In genomic region chr17:28407418-28408250, GRCm38 (mm10) we compare ENCODE assay signal across 8 mouse cellular contexts. TPM values are rescaled to one million over a fixed set of nuclear protein-coding genes. Genes with fewer than 3 reads are reported as not detected.
A peak's percentile ranks its signal among the peaks of the same experiment; 100 is the strongest.
DNase-seq lines count a peak whose midpoint lies in the region; ATAC-seq and TF ChIP-seq lines count a peak whose summit lies in the region.

No protein-coding gene starts in this region.

- H3K4me3 ChIP-seq in kidney, adult 2 months (ENCODE audit: insufficient read depth, low read depth, low read length) = no peak overlapping the region
- H3K4me3 ChIP-seq in limb, embryonic 10.5 days = no peak overlapping the region
- H3K4me3 ChIP-seq in midbrain, embryonic 12.5 days = no peak overlapping the region

- H3K27ac ChIP-seq in kidney, adult 2 months (ENCODE audit: insufficient read depth, low read depth, low read length) = no peak overlapping the region
- no peak overlapping the region for H3K27ac ChIP-seq in limb, embryonic 10.5 days
- 0 out of 2 replicates have a peak overlapping the region, but pooled peaks have one; percentile 20 for H3K27ac ChIP-seq in midbrain, embryonic 12.5 days (replicated peaks)

- no peaks in the 10 kb centered on the region; the same call in 1 of the 2 replicates for H3K36me3 ChIP-seq in kidney, adult 2 months (ENCODE audit: control insufficient read depth, insufficient read depth, low read length)
- H3K36me3 ChIP-seq in limb, embryonic 10.5 days = peaks cover 66% of the 10 kb centered on the region
- H3K36me3 ChIP-seq in midbrain, embryonic 12.5 days = peaks cover 26% of the 10 kb centered on the region

- ATAC-seq in granulocyte monocyte progenitor cell, adult 5-6 weeks (replicated peaks; ENCODE audit: poor library complexity, severe bottlenecking) = peak; percentile 95
- ATAC-seq in midbrain, embryonic 12.5 days (ENCODE audit: low FRiP score, low read depth) = 0 out of 2 replicates have a peak, but pooled peaks have one; percentile 23

- no peak overlapping the region for H3K4me2 ChIP-seq in midbrain, embryonic 12.5 days (replicated peaks)

- TF ChIP-seq CTCF in kidney, adult 2 months (conservative IDR thresholded peaks at IDR 0.05; ENCODE audit: insufficient read depth, insufficient read length, low read depth, low read length) = peak; percentile 97; the same call in 1 of the 2 replicates

- 30% methylated on average over 15 of the region's 15 CpGs for WGBS in kidney, adult 2 months
- 51% methylated on average over 15 of the region's 15 CpGs for WGBS in limb, embryonic 10.5 days
- 47% methylated on average over 15 of the region's 15 CpGs for WGBS in midbrain, embryonic 12.5 days

- no peaks in the 10 kb centered on the region for H3K9me3 ChIP-seq in limb, embryonic 10.5 days (replicated peaks)
- 0 out of 2 replicates have a peak, but pooled peaks cover 3% of the 10 kb centered on the region for H3K9me3 ChIP-seq in midbrain, embryonic 12.5 days

- no peaks in the 10 kb centered on the region for H3K27me3 ChIP-seq in kidney, adult 2 months (replicated peaks; ENCODE audit: control insufficient read depth, insufficient read depth, low read length)
- no peaks in the 10 kb centered on the region for H3K27me3 ChIP-seq in limb, embryonic 10.5 days (ENCODE audit: low read depth, poor library complexity, severe bottlenecking)
- H3K27me3 ChIP-seq in midbrain, embryonic 12.5 days = no peaks in the 10 kb centered on the region

- peak; percentile 82 for DNase-seq in adrenal gland, adult 2 months
- DNase-seq in embryo, embryonic 11 days = peak; percentile 83
- peak; percentile 86 for DNase-seq in kidney, adult 2 months
- DNase-seq in limb, embryonic 10.5 days (ENCODE audit: low spot score) = peak; percentile 74
- peak; percentile 76 for DNase-seq in skeletal muscle tissue, adult 2 months (ENCODE audit: low read depth, low spot score)
- peak; percentile 57 for DNase-seq in yolk sac, embryonic 10.5 days (ENCODE audit: low spot score)

- H3K4me1 ChIP-seq in kidney, adult 2 months (ENCODE audit: control insufficient read depth, insufficient read depth, low read length) = peaks cover 4% of the 10 kb centered on the region; the same call in 1 of the 2 replicates
- H3K4me1 ChIP-seq in limb, embryonic 10.5 days = peaks cover 6% of the 10 kb centered on the region
- no peaks in the 10 kb centered on the region for H3K4me1 ChIP-seq in midbrain, embryonic 12.5 days

- no peak overlapping the region for H3K9ac ChIP-seq in midbrain, embryonic 12.5 days (replicated peaks)

- TF ChIP-seq POLR2A in kidney, adult 2 months (IDR thresholded peaks at IDR 0.05; ENCODE audit: low read depth, low read length) = no peak

RNA-seq across cellular contexts. Expression of gene Tulp1, which starts 42.6 kb away (rescaled TPM):
- not detected for total RNA-seq in adrenal gland, adult 2 months (2021)
- 0.49 and 0.91 TPM in 2 replicates for polyA plus RNA-seq in adrenal gland, adult 2 months (2012; rRNA removed)
- not detected in 2 replicates for total RNA-seq in granulocyte monocyte progenitor cell, adult 5-6 weeks (2014; fragmentation: Nextera tagmentation)
- 0.69 TPM in 1 of 2 replicates, not detected in the other for total RNA-seq in granulocyte monocyte progenitor cell, adult 5-6 weeks (2017)
- 0.11 TPM in 1 of 2 replicates, not detected in the other for polyA plus RNA-seq in kidney, adult 2 months (2012; rRNA removed)
- polyA plus RNA-seq in limb, embryonic 10.5 days (2016; fragmentation: Nextera tagmentation; extraction: Ambion mirVana) = 3.4 and 4.1 TPM in 2 replicates
- polyA plus RNA-seq in midbrain, embryonic 12.5 days (2016; fragmentation: Nextera tagmentation; extraction: Ambion mirVana) = 4.9 and 5.1 TPM in 2 replicates

RNA-seq across cellular contexts. Expression of gene Tead3, which starts 57.0 kb away (rescaled TPM):
- total RNA-seq in adrenal gland, adult 2 months (2021) = 10 to 100 TPM in 1 of 2 experiments, 1 to 10 TPM in 1; 8.6 to 12.5 TPM
- 15.9 and 17.6 TPM in 2 replicates for polyA plus RNA-seq in adrenal gland, adult 2 months (2012; rRNA removed)
- 3.3 TPM in 1 of 2 replicates, not detected in the other for total RNA-seq in granulocyte monocyte progenitor cell, adult 5-6 weeks (2014; fragmentation: Nextera tagmentation)
- 0.04 TPM in 1 of 2 replicates, not detected in the other for total RNA-seq in granulocyte monocyte progenitor cell, adult 5-6 weeks (2017)
- 15.7 and 17.8 TPM in 2 replicates for polyA plus RNA-seq in kidney, adult 2 months (2012; rRNA removed)
- polyA plus RNA-seq in limb, embryonic 10.5 days (2016; fragmentation: Nextera tagmentation; extraction: Ambion mirVana) = 5.2 and 9.8 TPM in 2 replicates
- polyA plus RNA-seq in midbrain, embryonic 12.5 days (2016; fragmentation: Nextera tagmentation; extraction: Ambion mirVana) = 5.2 and 5.7 TPM in 2 replicates
